Mouse (Mus musculus): ENCODE measurements at regions not wholly inside any gene's neighbourhood (a gene's known extent, or its start where the extent isn't known, plus 50 kb on each side); places are given as distances from the start of the nearest gene placed in this dataset.

- DNase-seq (ENCODE audit: low read depth, low spot score): no peak
Observed at GRCm38 (mm10) chr15:72321528-72321927, 1512.8 kb upstream of the Gm6569 start.

GRCm38 (mm10) chr15:72322127-72322526 lies 1512.2 kb upstream of the Gm6569 start:
- DNase-seq (ENCODE audit: low read depth, low spot score): no peak

- DNase-seq (ENCODE audit: low read depth, low spot score): no peak
Observed at GRCm38 (mm10) chr15:72323158-72323557, 1511.2 kb upstream of the Gm6569 start.

GRCm38 (mm10) chr15:72331262-72331661 lies 1503.1 kb upstream of the Gm6569 start:
- DNase-seq (ENCODE audit: low read depth, low spot score): no peak

GRCm38 (mm10) chr15:72334497-72334896 lies 1499.9 kb upstream of the Gm6569 start:
- no peak for DNase-seq (ENCODE audit: low read depth, low spot score)

GRCm38 (mm10) chr15:72339629-72340028 lies 1494.7 kb upstream of the Gm6569 start:
- DNase-seq (ENCODE audit: low read depth, low spot score): no peak

- DNase-seq (ENCODE audit: low read depth, low spot score): no peak
Observed at GRCm38 (mm10) chr15:72341991-72342390, 1492.4 kb upstream of the Gm6569 start.

- DNase-seq (ENCODE audit: low read depth, low spot score): no peak
Observed at GRCm38 (mm10) chr15:72342504-72342903, 1491.9 kb upstream of the Gm6569 start.

GRCm38 (mm10) chr15:72343794-72344193 lies 1490.6 kb upstream of the Gm6569 start:
- no peak for DNase-seq (ENCODE audit: low read depth, low spot score)

- no peak for DNase-seq (ENCODE audit: low read depth, low spot score)
Observed at GRCm38 (mm10) chr15:72353371-72353770, 1481.0 kb upstream of the Gm6569 start.

GRCm38 (mm10) chr15:72355626-72356025 lies 1478.7 kb upstream of the Gm6569 start:
- DNase-seq (ENCODE audit: low read depth, low spot score): no peak

GRCm38 (mm10) chr15:72359636-72360035 lies 1474.7 kb upstream of the Gm6569 start:
- DNase-seq (ENCODE audit: low read depth, low spot score): no peak

GRCm38 (mm10) chr15:72360049-72360448 lies 1474.3 kb upstream of the Gm6569 start:
- no peak for DNase-seq (ENCODE audit: low read depth, low spot score)

- no peak for DNase-seq (ENCODE audit: low read depth, low spot score)
Observed at GRCm38 (mm10) chr15:72360463-72361030, 1473.8 kb upstream of the Gm6569 start.

- no peak for DNase-seq (ENCODE audit: low read depth, low spot score)
Observed at GRCm38 (mm10) chr15:72373041-72373440, 1461.3 kb upstream of the Gm6569 start.

GRCm38 (mm10) chr15:72377201-72377600 lies 1457.2 kb upstream of the Gm6569 start:
- no peak for DNase-seq (ENCODE audit: low read depth, low spot score)

GRCm38 (mm10) chr15:72379291-72379690 lies 1455.1 kb upstream of the Gm6569 start:
- no peak for DNase-seq (ENCODE audit: low read depth, low spot score)

GRCm38 (mm10) chr15:72381164-72381563 lies 1453.2 kb upstream of the Gm6569 start:
- DNase-seq (ENCODE audit: low read depth, low spot score): no peak

GRCm38 (mm10) chr15:72381744-72382143 lies 1452.6 kb upstream of the Gm6569 start:
- DNase-seq (ENCODE audit: low read depth, low spot score): no peak

- DNase-seq (ENCODE audit: low read depth, low spot score): no peak
Observed at GRCm38 (mm10) chr15:72382521-72382920, 1451.8 kb upstream of the Gm6569 start.

- DNase-seq (ENCODE audit: low read depth, low spot score): no peak
Observed at GRCm38 (mm10) chr15:72383062-72383461, 1451.3 kb upstream of the Gm6569 start.

GRCm38 (mm10) chr15:72383470-72383869 lies 1450.9 kb upstream of the Gm6569 start:
- DNase-seq (ENCODE audit: low read depth, low spot score): no peak

- no peak for DNase-seq (ENCODE audit: low read depth, low spot score)
Observed at GRCm38 (mm10) chr15:72393226-72393625, 1441.1 kb upstream of the Gm6569 start.

GRCm38 (mm10) chr15:72411956-72412355 lies 1422.4 kb upstream of the Gm6569 start:
- no peak for DNase-seq (ENCODE audit: low read depth, low spot score)
